Mouse (Mus musculus): ENCODE results near the gene Trmu. TPM values are rescaled to one million over a fixed set of nuclear protein-coding genes. Genes with fewer than 3 reads are reported as not detected.

Gene Trmu
- polyA plus RNA-seq, 1 experiment from 2014 or later: 38.3 TPM

DNA sequence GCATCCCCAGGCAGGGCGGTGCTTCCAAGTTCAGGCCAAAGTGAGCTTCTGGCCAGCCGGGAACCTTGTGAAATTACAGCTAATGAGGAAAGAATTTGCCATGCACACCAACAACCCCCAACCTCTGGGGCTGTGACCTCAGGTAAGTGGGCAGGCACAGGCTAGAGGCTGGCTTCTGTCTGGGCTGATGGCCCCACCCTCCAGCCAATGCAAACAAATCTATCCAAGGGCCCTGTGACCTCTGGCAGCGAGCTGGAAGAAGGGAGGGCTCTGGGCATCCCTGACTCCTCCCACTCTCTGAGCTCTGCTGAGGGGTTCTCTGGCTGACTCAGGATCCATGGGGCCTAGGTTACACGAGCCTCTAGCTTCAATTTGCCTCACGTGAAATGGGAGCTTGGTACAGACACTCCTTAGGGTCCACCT is 56.5 kb downstream of the Trmu start:
- no peaks in the 10 kb centered on the region for H3K9me3 ChIP-seq (ENCODE audit: control insufficient read depth, low read length)
- ATAC-seq (ENCODE audit: low FRiP score, low TSS enrichment): peak; percentile 90
- H3K27me3 ChIP-seq (ENCODE audit: control insufficient read depth, insufficient read depth, low read length): no peaks in the 10 kb centered on the region
- 15% methylated on average over 5 of the region's 5 CpGs for WGBS
- no peak overlapping the region for H3K4me3 ChIP-seq (ENCODE audit: low read length)
- no peak overlapping the region for H3K9ac ChIP-seq (ENCODE audit: low read depth, low read length)
- H3K27ac ChIP-seq (ENCODE audit: low read depth, low read length): no peak overlapping the region
- peaks cover 2% of the 10 kb centered on the region; the same call in 1 of the 2 replicates for H3K36me3 ChIP-seq (ENCODE audit: control insufficient read depth, insufficient read depth, low read length)
- H3K4me1 ChIP-seq (ENCODE audit: control insufficient read depth, insufficient read depth, low read length): peaks cover 10% of the 10 kb centered on the region
- no peak overlapping the region for H3K4me2 ChIP-seq (replicated peaks; ENCODE audit: low read depth, low read length)

Other genes starting within 250 kb of the Trmu start
- gene Ppara, start 144.3 kb upstream of the Trmu start, polyA plus RNA-seq (2014; fragmentation: Nextera tagmentation; extraction: Ambion mirVana): 1.7 and 2.3 TPM in 2 replicates
- 25.5 and 33.1 TPM in 2 replicates for gene Cdpf1, start 67.6 kb upstream of the Trmu start, polyA plus RNA-seq (2014; fragmentation: Nextera tagmentation; extraction: Ambion mirVana)
- gene Pkdrej, start 57.6 kb upstream of the Trmu start, polyA plus RNA-seq (2014; fragmentation: Nextera tagmentation; extraction: Ambion mirVana): 0.06 and 0.18 TPM in 2 replicates
- gene Ttc38, start 47.0 kb upstream of the Trmu start, polyA plus RNA-seq (2014; fragmentation: Nextera tagmentation; extraction: Ambion mirVana): 4.3 and 6.4 TPM in 2 replicates
- gene Gtse1, start 19.6 kb upstream of the Trmu start, polyA plus RNA-seq (2014; fragmentation: Nextera tagmentation; extraction: Ambion mirVana): 26.6 and 32.3 TPM in 2 replicates
- 6.8 and 8.8 TPM in 2 replicates for gene Celsr1, start 154.5 kb downstream of the Trmu start, polyA plus RNA-seq (2014; fragmentation: Nextera tagmentation; extraction: Ambion mirVana)
- 6.5 and 9.7 TPM in 2 replicates for gene Gramd4, start 178.4 kb downstream of the Trmu start, polyA plus RNA-seq (2014; fragmentation: Nextera tagmentation; extraction: Ambion mirVana)

Data from kidney, embryonic 14.5 days (tissue).